Mouse (Mus musculus): ENCODE data around the gene Sema6d. TPM values are rescaled to one million over a fixed set of nuclear protein-coding genes. Genes with fewer than 3 reads are reported as not detected.

Sema6d gene
- polyA plus RNA-seq, 1 experiment from 2014 or later = 11.4 TPM

DNA sequence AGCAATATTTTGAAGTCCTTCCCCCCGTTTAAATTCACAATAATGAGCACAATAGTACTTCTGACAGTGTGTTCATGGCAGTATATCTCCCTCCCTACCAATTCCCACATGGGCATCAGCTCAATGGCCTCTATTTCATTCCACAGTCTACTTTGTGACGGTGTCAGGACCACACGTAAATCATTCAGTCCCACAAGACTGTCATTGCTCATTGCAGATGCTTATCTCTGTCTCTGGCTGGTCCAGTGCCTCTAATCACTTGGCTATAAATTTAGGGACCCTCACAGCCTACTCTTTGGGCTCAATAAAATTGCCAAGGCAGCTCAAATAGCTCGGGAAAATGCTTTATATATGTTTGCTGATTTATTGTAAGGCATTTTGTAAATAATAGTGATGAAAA, 441.3 kb downstream of the Sema6d start:
- ATAC-seq (ENCODE audit: insufficient number of reproducible peaks, insufficient read depth, low FRiP score, low TSS enrichment, low read depth) = no peak
- H3K4me3 ChIP-seq = no peak overlapping the region
- H3K36me3 ChIP-seq = no peaks in the 10 kb centered on the region
- H3K27me3 ChIP-seq = no peaks in the 10 kb centered on the region
- no peak overlapping the region for H3K4me2 ChIP-seq
- H3K4me1 ChIP-seq = no peaks in the 10 kb centered on the region
- no peak overlapping the region for H3K9ac ChIP-seq
- 80% methylated on average over 4 of the region's 4 CpGs for WGBS
- no peaks in the 10 kb centered on the region for H3K9me3 ChIP-seq
- H3K27ac ChIP-seq = no peak overlapping the region

DNA sequence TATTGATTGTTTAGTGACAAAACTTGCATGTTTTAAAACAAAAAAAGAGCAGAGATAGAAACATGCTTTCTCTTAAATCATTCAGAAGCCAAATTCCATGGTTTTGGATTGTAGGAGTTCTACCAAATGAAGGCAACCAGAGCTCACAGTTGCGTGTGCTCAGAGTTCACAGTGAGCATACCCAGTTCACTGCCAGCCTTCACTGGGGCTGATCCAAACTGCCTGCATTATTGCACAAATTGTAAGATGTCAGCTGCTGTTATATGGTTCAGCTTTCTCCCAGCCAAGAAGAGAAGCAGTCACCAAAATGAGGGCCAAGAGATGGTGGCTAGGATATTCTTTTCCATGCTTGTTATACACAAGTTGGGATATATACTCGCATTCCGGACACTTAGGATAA, 443.1 kb downstream of the Sema6d start:
- Histone ChIP-seq H3K27ac (no peak overlapping the region), H3K4me2 (no peak overlapping the region), H3K27me3 (no peaks in the 10 kb centered on the region), H3K36me3 (no peaks in the 10 kb centered on the region), H3K4me3 (no peak overlapping the region), H3K4me1 (0 out of 2 replicates have a peak, but pooled peaks cover 5% of the 10 kb centered on the region), H3K9ac (no peak overlapping the region), H3K9me3 (no peaks in the 10 kb centered on the region)
- 86% methylated on average over 3 of the region's 3 CpGs for WGBS
- no peak for ATAC-seq (ENCODE audit: insufficient number of reproducible peaks, insufficient read depth, low FRiP score, low TSS enrichment, low read depth)

DNA sequence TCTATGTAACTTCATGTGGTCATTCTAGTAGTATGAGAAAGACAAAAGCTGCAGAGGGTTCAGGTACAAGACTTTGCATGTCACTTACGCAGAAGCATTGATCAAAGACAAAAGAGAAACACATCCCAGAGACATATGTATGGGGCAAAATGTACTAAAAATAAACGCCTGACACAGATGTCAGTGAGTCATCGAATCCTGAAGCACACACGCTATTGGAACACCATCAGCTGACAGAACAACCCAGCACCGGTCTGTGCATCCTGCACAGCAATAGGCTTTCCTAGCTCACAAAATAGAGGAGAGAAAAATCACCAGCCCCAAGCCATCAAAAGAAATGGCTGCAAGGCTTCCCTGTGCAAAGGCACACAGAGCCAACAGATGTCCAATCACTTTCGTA, 443.8 kb downstream of the Sema6d start:
- Histone ChIP-seq H3K4me1 (0 out of 2 replicates have a peak, but pooled peaks cover 5% of the 10 kb centered on the region), H3K4me2 (no peak overlapping the region), H3K9ac (no peak overlapping the region), H3K4me3 (no peak overlapping the region), H3K36me3 (no peaks in the 10 kb centered on the region), H3K27me3 (no peaks in the 10 kb centered on the region), H3K27ac (no peak overlapping the region), H3K9me3 (no peaks in the 10 kb centered on the region)
- 78% methylated on average over 6 of the region's 6 CpGs for WGBS
- no peak for ATAC-seq (ENCODE audit: insufficient number of reproducible peaks, insufficient read depth, low FRiP score, low TSS enrichment, low read depth)

DNA sequence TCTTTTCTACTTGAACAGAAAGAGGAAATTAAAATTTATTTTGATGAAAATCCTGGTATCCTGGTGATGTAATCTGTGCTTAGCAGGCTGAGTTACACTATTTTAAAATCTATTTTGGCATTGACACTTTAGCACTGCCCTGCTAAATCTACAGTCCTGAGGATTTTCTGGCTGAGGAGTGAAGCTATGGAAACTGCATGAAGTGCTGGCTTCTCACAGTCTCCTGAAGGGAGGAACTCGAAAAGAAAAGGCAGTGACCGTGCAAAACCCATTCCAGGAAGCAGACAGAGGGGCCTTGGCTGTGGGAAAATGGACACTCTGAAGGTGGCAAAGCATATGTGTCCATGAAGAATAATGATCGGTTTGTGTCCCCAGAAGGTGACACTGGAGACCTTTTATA, 460.5 kb downstream of the Sema6d start:
- Histone ChIP-seq H3K4me1 (peaks cover 9% of the 10 kb centered on the region; the same call in 1 of the 2 replicates), H3K27ac (no peak overlapping the region), H3K27me3 (no peaks in the 10 kb centered on the region), H3K4me3 (no peak overlapping the region), H3K9me3 (no peaks in the 10 kb centered on the region), H3K9ac (no peak overlapping the region), H3K36me3 (no peaks in the 10 kb centered on the region), H3K4me2 (no peak overlapping the region)
- 70% methylated on average over 3 of the region's 3 CpGs for WGBS
- no peak for ATAC-seq (ENCODE audit: insufficient number of reproducible peaks, insufficient read depth, low FRiP score, low TSS enrichment, low read depth)

DNA sequence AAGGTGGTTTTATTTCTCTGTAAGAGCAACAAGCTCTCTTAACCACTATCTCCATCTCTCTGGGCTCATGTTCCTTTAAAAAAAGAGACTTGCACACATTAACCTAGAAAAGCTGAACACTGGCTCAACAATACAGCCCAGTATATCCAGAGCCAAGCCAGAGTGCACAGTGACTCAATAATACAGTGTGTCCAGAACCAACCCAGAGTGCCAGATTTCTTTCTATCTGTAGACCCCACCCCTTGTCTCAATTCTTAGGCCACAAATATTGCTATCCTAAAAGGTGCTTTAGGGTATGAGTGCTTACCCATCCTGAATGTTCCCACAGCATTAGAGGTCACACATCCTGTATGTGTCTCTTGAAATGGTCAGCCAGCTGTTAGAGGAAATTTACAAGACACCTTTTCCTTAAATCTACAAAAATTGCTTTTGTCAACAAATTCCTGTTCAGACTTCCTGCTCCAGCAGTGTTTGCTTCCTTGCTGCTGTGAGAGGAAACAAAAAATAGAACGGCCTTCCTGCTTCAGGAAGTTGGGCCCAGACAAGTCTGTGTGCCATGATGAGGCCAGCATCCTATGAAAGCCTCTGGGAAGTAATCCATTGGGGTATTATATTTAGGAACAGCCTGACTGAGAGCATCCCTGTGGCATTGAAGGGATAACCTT, 465.1 kb downstream of the Sema6d start:
- Histone ChIP-seq H3K4me3 (no peak overlapping the region), H3K4me1 (peaks cover 9% of the 10 kb centered on the region; the same call in 1 of the 2 replicates), H3K4me2 (no peak overlapping the region), H3K27me3 (no peaks in the 10 kb centered on the region), H3K27ac (0 out of 2 replicates have a peak overlapping the region, but pooled peaks have one; percentile 16), H3K9ac (no peak overlapping the region), H3K36me3 (no peaks in the 10 kb centered on the region), H3K9me3 (no peaks in the 10 kb centered on the region)
- no peak for ATAC-seq (ENCODE audit: insufficient number of reproducible peaks, insufficient read depth, low FRiP score, low TSS enrichment, low read depth)
- 59% methylated on average over 1 of the region's 1 CpGs for whole genome bisulfite sequencing

DNA sequence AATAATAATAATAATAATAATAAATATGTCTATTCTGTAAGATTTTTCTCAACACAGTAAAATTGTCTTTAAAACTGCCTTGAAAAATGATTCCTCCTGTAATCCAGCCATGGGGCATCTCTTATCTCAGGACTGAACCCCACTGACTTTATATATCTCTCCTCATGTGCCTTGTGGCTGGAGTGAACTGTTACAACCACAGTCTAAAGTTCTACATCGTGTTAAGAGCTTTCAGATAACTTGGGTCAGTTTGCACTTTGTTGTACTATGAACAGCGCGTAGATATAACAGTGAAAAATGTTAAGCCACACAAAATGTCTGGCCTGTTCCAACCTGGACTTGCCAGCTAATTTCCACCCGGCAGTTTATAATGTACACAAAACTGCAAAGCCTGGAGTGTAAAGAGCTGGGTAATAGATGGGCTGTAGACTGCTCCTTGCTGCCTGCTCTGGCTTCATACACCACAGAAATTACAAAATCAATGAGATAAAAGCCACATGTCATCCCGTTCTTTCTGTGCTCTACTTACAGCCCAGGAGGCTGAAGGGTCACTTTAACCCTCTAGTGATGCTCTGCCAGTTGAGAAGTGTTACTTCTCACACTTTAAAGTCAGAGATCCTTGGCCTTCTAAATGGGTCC, 467.2 kb downstream of the Sema6d start:
- Histone ChIP-seq H3K4me3 (no peak overlapping the region), H3K9ac (no peak overlapping the region)
- WGBS = 79% methylated on average over 5 of the region's 5 CpGs

DNA sequence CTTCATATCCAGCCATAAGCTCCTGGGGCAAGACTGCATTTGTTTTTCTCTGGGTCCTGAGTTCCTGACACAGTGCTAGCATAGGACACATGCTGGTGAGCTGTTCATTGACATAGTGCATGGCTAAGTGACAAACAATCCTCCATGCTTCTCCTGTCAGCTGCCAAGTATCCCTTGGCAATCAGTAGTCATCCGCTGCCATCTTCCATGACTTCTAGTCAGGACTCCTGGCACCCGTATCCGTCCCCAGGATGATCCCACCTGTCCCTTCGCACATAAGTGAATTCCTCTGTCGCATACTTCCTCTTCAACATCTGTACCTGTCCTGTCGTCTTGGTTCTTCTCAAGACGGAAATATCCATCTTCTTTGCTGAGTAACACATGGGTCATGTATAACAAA, 468.3 kb downstream of the Sema6d start:
- Histone ChIP-seq H3K4me2 (no peak overlapping the region), H3K27me3 (no peaks in the 10 kb centered on the region)
- ATAC-seq (ENCODE audit: insufficient number of reproducible peaks, insufficient read depth, low FRiP score, low TSS enrichment, low read depth) = no peak

More for the DNA sequence above, 467.2 kb downstream of the Sema6d start:
- H3K9me3 ChIP-seq = no peaks in the 10 kb centered on the region
- no peak overlapping the region for H3K27ac ChIP-seq
- no peaks in the 10 kb centered on the region for H3K27me3 ChIP-seq
- no peaks in the 10 kb centered on the region for H3K36me3 ChIP-seq
- no peak for ATAC-seq (ENCODE audit: insufficient number of reproducible peaks, insufficient read depth, low FRiP score, low TSS enrichment, low read depth)
- peaks cover 9% of the 10 kb centered on the region; the same call in 1 of the 2 replicates for H3K4me1 ChIP-seq
- no peak overlapping the region for H3K4me2 ChIP-seq

DNA sequence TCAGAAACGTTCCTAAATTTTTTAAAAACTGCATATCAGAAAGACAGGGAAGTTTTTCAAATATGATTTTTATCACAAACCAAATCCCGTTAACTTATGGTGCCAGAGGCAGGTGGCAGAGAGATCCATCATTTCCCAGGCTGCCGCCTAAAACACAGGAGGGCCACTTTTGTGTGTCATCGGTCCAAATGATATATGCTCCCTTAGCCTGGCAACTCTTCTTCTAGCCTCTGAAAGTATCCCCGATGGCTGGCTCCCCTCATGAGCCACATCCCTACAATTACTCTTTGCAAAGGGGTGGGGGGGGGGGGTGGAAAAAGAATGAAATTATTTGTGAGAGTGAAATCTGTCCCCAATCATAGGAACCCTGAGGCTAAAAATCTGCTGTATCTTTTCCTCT, 471.9 kb downstream of the Sema6d start:
- WGBS = 70% methylated on average over 5 of the region's 5 CpGs
- peaks cover 3% of the 10 kb centered on the region; the same call in 1 of the 2 replicates for H3K4me1 ChIP-seq
- H3K9ac ChIP-seq = no peak overlapping the region
- no peak overlapping the region for H3K27ac ChIP-seq
- H3K36me3 ChIP-seq = no peaks in the 10 kb centered on the region
- ATAC-seq (ENCODE audit: insufficient number of reproducible peaks, insufficient read depth, low FRiP score, low TSS enrichment, low read depth) = no peak
- no peak overlapping the region for H3K4me2 ChIP-seq
- no peaks in the 10 kb centered on the region for H3K27me3 ChIP-seq
- H3K9me3 ChIP-seq = no peaks in the 10 kb centered on the region
- no peak overlapping the region for H3K4me3 ChIP-seq

More for the DNA sequence above, 468.3 kb downstream of the Sema6d start:
- Histone ChIP-seq H3K36me3 (no peaks in the 10 kb centered on the region), H3K27ac (no peak overlapping the region), H3K4me3 (no peak overlapping the region), H3K9me3 (no peaks in the 10 kb centered on the region), H3K9ac (no peak overlapping the region), H3K4me1 (peaks cover 12% of the 10 kb centered on the region; the same call in 1 of the 2 replicates)
- 89% methylated on average over 7 of the region's 7 CpGs for WGBS

DNA sequence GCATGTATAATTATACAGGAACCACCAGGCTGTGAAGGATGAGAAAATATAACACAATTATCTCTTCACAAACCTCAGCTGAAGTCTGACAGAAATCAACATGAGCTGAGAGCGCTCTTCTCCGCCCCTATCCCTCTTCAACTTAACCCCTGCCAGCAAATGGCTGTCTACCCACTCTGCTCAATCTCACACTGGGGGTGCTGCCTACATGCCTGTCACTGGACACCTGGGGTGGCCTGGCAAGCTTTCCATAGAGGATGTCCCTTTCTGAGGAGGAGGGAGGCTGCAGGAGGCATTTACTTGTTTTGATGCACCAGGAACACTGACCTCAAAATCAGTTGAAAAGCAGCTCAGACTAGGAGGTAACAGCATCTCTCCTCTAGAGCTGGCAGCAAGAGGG, 472.3 kb downstream of the Sema6d start:
- Histone ChIP-seq H3K27ac (no peak overlapping the region), H3K4me1 (peaks cover 3% of the 10 kb centered on the region; the same call in 1 of the 2 replicates), H3K27me3 (no peaks in the 10 kb centered on the region), H3K4me3 (no peak overlapping the region), H3K4me2 (no peak overlapping the region), H3K9ac (no peak overlapping the region), H3K36me3 (no peaks in the 10 kb centered on the region), H3K9me3 (no peaks in the 10 kb centered on the region)
- no peak for ATAC-seq (ENCODE audit: insufficient number of reproducible peaks, insufficient read depth, low FRiP score, low TSS enrichment, low read depth)
- 36% methylated on average over 2 of the region's 2 CpGs for WGBS

DNA sequence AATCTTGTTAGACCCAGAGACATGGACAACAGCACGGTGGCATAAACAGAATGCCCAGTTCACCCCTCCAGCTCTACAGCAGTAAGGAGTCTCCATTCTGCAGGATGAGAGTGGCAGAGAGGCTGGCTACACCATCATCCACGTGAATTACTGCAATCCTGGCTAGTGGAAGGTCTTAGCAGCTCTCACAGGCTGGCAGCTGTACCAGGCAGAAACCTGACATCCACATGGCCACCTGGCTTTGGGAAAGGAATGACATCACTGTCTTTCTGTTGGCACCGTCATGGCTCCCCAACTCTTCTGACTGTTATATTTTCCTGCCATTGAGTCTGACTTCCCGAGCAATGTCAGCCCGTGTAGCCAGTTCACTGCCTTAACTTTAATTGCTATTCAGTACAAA, 474.0 kb downstream of the Sema6d start:
- no peak for ATAC-seq (ENCODE audit: insufficient number of reproducible peaks, insufficient read depth, low FRiP score, low TSS enrichment, low read depth)
- 87% methylated on average over 5 of the region's 5 CpGs for WGBS
- Histone ChIP-seq H3K4me2 (no peak overlapping the region), H3K9me3 (no peaks in the 10 kb centered on the region), H3K36me3 (no peaks in the 10 kb centered on the region), H3K4me1 (peaks cover 3% of the 10 kb centered on the region; the same call in 1 of the 2 replicates), H3K27me3 (no peaks in the 10 kb centered on the region), H3K9ac (no peak overlapping the region), H3K4me3 (no peak overlapping the region), H3K27ac (no peak overlapping the region)

DNA sequence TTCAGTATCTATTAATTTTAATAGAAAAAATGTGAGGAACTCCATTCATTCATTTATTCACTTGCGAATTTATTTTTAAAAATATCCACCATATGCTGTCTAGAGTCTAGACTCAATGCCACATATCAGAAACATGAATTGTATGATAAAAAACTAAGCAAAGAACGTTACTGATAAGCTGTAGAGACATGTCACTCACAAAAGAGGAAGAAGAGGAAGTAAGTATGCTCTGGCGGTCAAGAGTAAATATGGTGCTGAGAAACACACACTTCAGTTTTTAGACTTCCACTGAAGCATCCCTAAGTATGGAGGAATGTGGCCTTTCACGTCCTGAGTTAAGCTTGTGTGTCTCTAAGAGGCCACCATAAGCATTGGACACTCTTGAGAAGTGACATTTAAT, 484.0 kb downstream of the Sema6d start:
- 80% methylated on average over 4 of the region's 4 CpGs for WGBS
- no peak overlapping the region for H3K27ac ChIP-seq
- no peaks in the 10 kb centered on the region for H3K36me3 ChIP-seq
- no peaks in the 10 kb centered on the region for H3K27me3 ChIP-seq
- H3K4me2 ChIP-seq = no peak overlapping the region
- H3K9ac ChIP-seq = no peak overlapping the region
- no peaks in the 10 kb centered on the region for H3K9me3 ChIP-seq
- ATAC-seq (ENCODE audit: insufficient number of reproducible peaks, insufficient read depth, low FRiP score, low TSS enrichment, low read depth) = no peak
- H3K4me1 ChIP-seq = no peaks in the 10 kb centered on the region
- no peak overlapping the region for H3K4me3 ChIP-seq

DNA sequence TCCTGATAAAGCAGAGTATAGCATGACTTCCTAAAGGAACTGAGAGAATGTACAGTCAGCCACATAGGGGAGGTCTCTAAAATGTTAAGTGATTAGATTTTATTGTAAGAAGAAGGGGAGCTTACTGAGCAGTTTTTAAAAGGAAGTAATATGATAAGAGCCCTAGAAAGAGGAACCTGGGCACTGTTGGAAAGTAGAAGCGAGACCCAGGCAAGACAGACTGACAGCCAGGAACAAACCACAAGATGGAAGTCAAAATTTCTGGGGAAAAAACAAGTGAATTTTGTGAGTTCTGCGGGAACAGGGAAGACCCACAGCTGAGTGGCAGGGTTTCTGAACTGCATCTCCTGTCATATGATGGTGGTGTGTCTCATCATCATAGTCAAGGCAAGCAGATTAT, 486.3 kb downstream of the Sema6d start:
- Histone ChIP-seq H3K27me3 (no peaks in the 10 kb centered on the region), H3K9me3 (no peaks in the 10 kb centered on the region), H3K4me3 (no peak overlapping the region), H3K9ac (no peak overlapping the region), H3K4me1 (no peaks in the 10 kb centered on the region), H3K27ac (no peak overlapping the region), H3K36me3 (no peaks in the 10 kb centered on the region), H3K4me2 (no peak overlapping the region)
- no peak for ATAC-seq (ENCODE audit: insufficient number of reproducible peaks, insufficient read depth, low FRiP score, low TSS enrichment, low read depth)
- 77% methylated on average over 2 of the region's 2 CpGs for WGBS
